Mouse (Mus musculus) embryonic facial prominence, embryonic 10.5 days (tissue): Measurements from ENCODE around the gene Pcare. TPM values are rescaled to one million over a fixed set of nuclear protein-coding genes. Genes with fewer than 3 reads are reported as not detected.

Source experiments
- DNase-seq: peaks from one replicate; pipeline ENCODE4 v3.0.0-alpha.2; 2017; ENCODE audit warnings: low spot score
- H3K27ac ChIP-seq: fragments of 300-500 bp; sonication (generic); replicated peaks from 2 replicates; pipeline ENCODE4 v1.5.1; 2016; ENCODE audit warnings: mild to moderate bottlenecking
- H3K27me3 ChIP-seq: fragments of 300-500 bp; sonication (generic); replicated peaks from 2 replicates; pipeline ENCODE4 v1.6.1; 2016; ENCODE audit warnings: low read depth, mild to moderate bottlenecking; ENCODE audit not compliant: poor library complexity, severe bottlenecking
- H3K36me3 ChIP-seq: fragments of 300-500 bp; sonication (generic); replicated peaks from 2 replicates; pipeline ENCODE4 v1.6.1; 2016; ENCODE audit warnings: mild to moderate bottlenecking, moderate library complexity
- H3K4me1 ChIP-seq: fragments of 300-500 bp; sonication (generic); 2 replicates; pipeline ENCODE4 v1.6.1; 2016
- H3K4me3 ChIP-seq: fragments of 300-500 bp; sonication (generic); 2 replicates; pipeline ENCODE4 v1.5.1; 2016; ENCODE audit warnings: mild to moderate bottlenecking, moderate library complexity
- H3K9me3 ChIP-seq: fragments of 300-500 bp; sonication (generic); 2 replicates; pipeline ENCODE4 v1.6.1; 2016; ENCODE audit warnings: mild to moderate bottlenecking
- WGBS: fragments of 180-500 bp; shearing (Covaris S2); methylation state at CpG from one replicate; pipeline ENCODE4 v1.1.7; 2016; 5-methylcytosine and 5-hydroxymethylcytosine counted together
- polyA plus RNA-seq: library from polyadenylated mRNA; unstranded; fragments of >200 nt; fragmentation: Nextera tagmentation; extraction: Ambion mirVana; gene quantifications from 2 replicates; pipeline ENCODE4 v1.2.1, GENCODE M21; 2016

Pcare gene
- polyA plus RNA-seq, 1 experiment from 2014 or later, result not detected

- H3K36me3 ChIP-seq, result no peaks in the 10 kb centered on the region
- H3K27me3 ChIP-seq, result no peaks in the 10 kb centered on the region
- H3K9me3 ChIP-seq, result no peaks in the 10 kb centered on the region
- no peaks in the 10 kb centered on the region for H3K4me1 ChIP-seq
- no peak overlapping the region for H3K27ac ChIP-seq
- DNase-seq, result no peak
- H3K4me3 ChIP-seq, result no peak overlapping the region
These were observed 32.3 kb downstream of the Pcare start for GRCm38 (mm10) chr17:71720434-71720833.

- no peaks in the 10 kb centered on the region for H3K4me1 ChIP-seq
- no peak for DNase-seq
- no peak overlapping the region for H3K4me3 ChIP-seq
- no peaks in the 10 kb centered on the region for H3K36me3 ChIP-seq
- H3K9me3 ChIP-seq, result no peaks in the 10 kb centered on the region
- no peaks in the 10 kb centered on the region for H3K27me3 ChIP-seq
- 89% methylated on average over 8 of the region's 8 CpGs for WGBS
- H3K27ac ChIP-seq, result no peak overlapping the region
These were observed 34.6 kb downstream of the Pcare start for GRCm38 (mm10) chr17:71717881-71718625.

GRCm38 (mm10) chr17:71715034-71715433 is 37.7 kb downstream of the Pcare start:
- no peak for DNase-seq
- Histone ChIP-seq H3K9me3 (no peaks in the 10 kb centered on the region), H3K27ac (no peak overlapping the region), H3K4me1 (no peaks in the 10 kb centered on the region), H3K4me3 (no peak overlapping the region), H3K27me3 (no peaks in the 10 kb centered on the region), H3K36me3 (no peaks in the 10 kb centered on the region)
- 66% methylated on average over 3 of the region's 3 CpGs for WGBS

DNA sequence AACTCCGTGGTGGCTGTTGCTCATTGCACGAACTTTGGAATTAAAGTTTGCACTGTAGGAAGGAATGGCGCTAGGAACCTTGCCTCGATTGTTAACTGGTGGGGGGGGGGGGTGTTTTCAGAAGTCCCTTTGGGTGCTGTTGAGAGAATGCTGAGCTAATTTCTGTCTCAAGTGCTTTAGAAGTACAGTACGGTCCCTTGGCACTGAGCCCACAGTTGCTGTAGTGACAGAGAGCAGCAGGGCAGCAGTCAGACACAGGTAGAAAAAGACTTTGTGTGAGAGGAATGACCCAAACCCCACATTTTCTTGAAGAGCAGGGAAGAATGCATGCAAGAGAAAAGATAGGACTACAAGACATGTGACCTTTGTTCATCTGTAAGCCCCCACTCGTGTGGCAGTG is 40.4 kb downstream of the Pcare start:
- H3K4me3 ChIP-seq, result no peak overlapping the region
- no peaks in the 10 kb centered on the region for H3K9me3 ChIP-seq
- 88% methylated on average over 6 of the region's 6 CpGs for WGBS

GRCm38 (mm10) chr17:71707715-71708114 is 45.0 kb downstream of the Pcare start:
- H3K27ac ChIP-seq, result no peak overlapping the region
- H3K4me1 ChIP-seq, result no peaks in the 10 kb centered on the region
- H3K27me3 ChIP-seq, result no peaks in the 10 kb centered on the region
- no peak overlapping the region for H3K4me3 ChIP-seq
- 60% methylated on average over 4 of the region's 4 CpGs for WGBS
- H3K36me3 ChIP-seq, result no peaks in the 10 kb centered on the region
- DNase-seq, result no peak
- H3K9me3 ChIP-seq, result no peaks in the 10 kb centered on the region

More for the DNA sequence above, 40.4 kb downstream of the Pcare start:
- Histone ChIP-seq H3K27me3 (no peaks in the 10 kb centered on the region), H3K36me3 (no peaks in the 10 kb centered on the region), H3K4me1 (no peaks in the 10 kb centered on the region), H3K27ac (no peak overlapping the region)
- DNase-seq, result no peak

DNA sequence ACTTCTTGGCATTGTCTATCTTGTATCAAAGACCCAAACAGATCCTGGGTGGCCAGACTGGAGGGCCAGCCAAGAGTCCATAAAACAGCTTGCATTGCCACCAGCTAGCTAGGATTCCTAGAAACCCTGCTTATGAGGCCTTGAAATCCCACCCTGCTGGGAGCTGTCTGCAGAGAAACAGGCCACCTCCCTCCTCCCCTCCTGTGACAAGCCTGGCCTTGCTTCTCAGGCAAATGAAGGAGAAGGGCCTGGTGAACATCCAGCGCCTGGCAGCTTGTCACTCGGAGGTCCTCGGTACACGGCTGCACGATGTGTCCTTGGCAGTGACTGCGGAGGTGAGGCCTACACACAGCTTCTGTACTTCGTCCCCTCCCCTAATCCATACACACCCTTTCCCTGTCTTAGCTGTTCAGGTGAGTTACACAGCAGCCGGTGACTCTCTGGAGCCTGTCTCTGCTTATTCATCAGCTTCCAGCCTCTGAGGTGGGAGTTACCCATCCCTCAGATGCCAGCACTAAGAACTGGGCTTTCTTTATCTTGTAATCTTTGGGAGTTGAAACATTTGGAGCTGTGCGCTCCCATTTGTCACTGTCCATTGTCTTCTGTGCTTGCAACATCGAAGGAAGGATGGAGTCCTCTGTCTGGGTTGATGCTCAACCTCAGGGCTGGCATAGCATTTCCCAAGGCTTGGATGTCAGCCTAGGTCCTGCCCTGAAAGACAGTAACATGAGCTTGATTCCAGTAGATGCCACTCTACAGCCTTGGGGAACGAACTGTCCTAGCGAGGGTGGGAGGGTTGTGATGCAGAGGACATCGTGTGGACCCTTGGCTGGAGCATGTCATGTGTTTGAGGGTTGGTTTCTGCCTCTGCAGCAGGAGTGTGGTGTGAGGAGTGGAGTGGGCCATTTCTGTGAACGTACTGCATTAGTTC is 46.9 kb downstream of the Pcare start:
- no peaks in the 10 kb centered on the region for H3K36me3 ChIP-seq
- no peaks in the 10 kb centered on the region for H3K27me3 ChIP-seq
- H3K4me1 ChIP-seq, result no peaks in the 10 kb centered on the region
- no peak overlapping the region for H3K27ac ChIP-seq
- no peak overlapping the region for H3K4me3 ChIP-seq
- WGBS, result 88% methylated on average over 14 of the region's 14 CpGs
- no peak for DNase-seq
- H3K9me3 ChIP-seq, result no peaks in the 10 kb centered on the region

- 78% methylated on average over 1 of the region's 1 CpGs for WGBS
- Histone ChIP-seq H3K27ac (no peak overlapping the region), H3K4me3 (no peak overlapping the region), H3K27me3 (no peaks in the 10 kb centered on the region), H3K36me3 (no peaks in the 10 kb centered on the region), H3K4me1 (no peaks in the 10 kb centered on the region), H3K9me3 (no peaks in the 10 kb centered on the region)
- DNase-seq, result no peak
These were observed 47.6 kb downstream of the Pcare start for GRCm38 (mm10) chr17:71705113-71705512.

DNA sequence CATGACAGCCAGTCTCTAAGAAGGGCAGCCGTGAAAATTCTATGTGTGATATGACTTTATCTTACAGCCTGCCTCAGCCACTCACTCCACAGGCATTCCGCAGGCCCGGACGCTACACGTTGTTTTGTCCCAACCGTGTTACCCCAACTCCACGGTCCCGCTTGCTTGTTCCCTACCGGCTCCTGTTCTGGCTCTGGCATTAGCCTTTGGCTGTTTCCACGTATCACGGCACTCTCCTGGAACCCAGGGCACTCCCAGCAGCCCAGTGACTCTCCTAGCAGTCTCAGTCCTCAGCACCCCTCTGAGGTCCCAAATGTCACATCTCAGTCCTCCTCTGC is 54.1 kb downstream of the Pcare start:
- no peak for DNase-seq
- no peaks in the 10 kb centered on the region for H3K9me3 ChIP-seq
- no peaks in the 10 kb centered on the region for H3K36me3 ChIP-seq
- peaks cover 16% of the 10 kb centered on the region for H3K4me1 ChIP-seq
- no peak overlapping the region for H3K4me3 ChIP-seq
- no peak overlapping the region for H3K27ac ChIP-seq
- WGBS, result 90% methylated on average over 11 of the region's 11 CpGs
- H3K27me3 ChIP-seq, result no peaks in the 10 kb centered on the region

GRCm38 (mm10) chr17:71697896-71698618 is 54.6 kb downstream of the Pcare start:
- WGBS, result 82% methylated on average over 11 of the region's 11 CpGs

DNA sequence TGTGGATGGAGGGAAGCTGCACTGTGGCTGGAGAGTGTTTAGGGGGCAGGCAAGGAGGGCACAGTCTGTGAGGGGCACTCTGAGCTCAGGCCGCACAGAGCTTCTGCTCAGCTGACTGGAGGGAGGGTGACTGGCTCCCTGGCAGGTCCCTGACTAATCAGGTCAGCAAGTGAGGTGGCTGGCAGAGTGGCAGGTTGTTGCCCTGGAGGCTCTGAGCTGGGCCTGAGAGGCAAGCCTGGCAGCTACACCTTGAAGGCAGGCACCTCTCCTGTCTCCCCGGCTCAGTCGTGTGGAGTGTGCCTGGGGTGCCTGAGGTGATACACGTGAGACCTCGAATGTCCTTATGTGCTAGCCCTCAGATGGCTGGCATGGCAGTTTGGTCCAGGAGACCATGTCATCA is 56.3 kb downstream of the Pcare start:
- Histone ChIP-seq H3K27ac (peak overlapping the region; percentile 40; the same call in 1 of the 2 replicates), H3K4me1 (peaks cover 26% of the 10 kb centered on the region), H3K9me3 (no peaks in the 10 kb centered on the region), H3K4me3 (no peak overlapping the region), H3K27me3 (no peaks in the 10 kb centered on the region), H3K36me3 (no peaks in the 10 kb centered on the region)
- DNase-seq, result no peak
- 82% methylated on average over 5 of the region's 5 CpGs for whole genome bisulfite sequencing

More at GRCm38 (mm10) chr17:71697896-71698618, 54.6 kb downstream of the Pcare start:
- H3K9me3 ChIP-seq, result no peaks in the 10 kb centered on the region
- no peaks in the 10 kb centered on the region for H3K36me3 ChIP-seq
- DNase-seq, result no peak
- H3K4me3 ChIP-seq, result no peak overlapping the region
- H3K27ac ChIP-seq, result no peak overlapping the region
- H3K27me3 ChIP-seq, result no peaks in the 10 kb centered on the region
- H3K4me1 ChIP-seq, result peaks cover 21% of the 10 kb centered on the region

DNA sequence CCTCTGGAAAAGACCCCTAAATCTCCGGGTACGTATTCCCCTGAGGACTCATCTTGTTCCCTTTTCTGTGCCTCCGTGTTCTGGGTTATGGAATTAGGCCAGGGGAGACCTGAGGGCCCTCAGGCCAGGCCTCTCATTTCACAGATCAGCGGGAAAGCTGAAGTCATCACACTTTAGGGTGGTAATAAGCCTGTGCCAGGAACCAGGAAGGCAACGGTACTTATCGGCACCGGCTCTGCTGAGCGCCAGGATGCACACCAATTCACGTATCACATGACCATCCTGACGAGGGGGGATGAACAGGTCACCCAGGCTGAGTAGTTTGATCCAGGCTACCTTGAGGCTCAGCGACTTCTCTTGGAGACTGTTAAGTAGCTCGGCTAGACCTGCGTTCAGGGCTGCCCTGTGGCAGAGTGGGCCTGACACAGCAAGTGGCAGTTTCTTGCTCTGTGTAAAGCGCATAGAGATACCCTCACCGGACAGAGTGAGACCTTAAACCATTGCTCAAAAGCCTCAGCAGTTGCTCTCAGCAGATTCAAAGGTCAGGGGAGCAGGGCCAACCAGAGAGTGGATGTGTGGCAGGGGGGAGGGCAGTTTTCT is 56.9 kb downstream of the Pcare start:
- WGBS, result 81% methylated on average over 15 of the region's 15 CpGs
- H3K9me3 ChIP-seq, result no peaks in the 10 kb centered on the region
- H3K4me1 ChIP-seq, result peaks cover 29% of the 10 kb centered on the region
- H3K27me3 ChIP-seq, result no peaks in the 10 kb centered on the region
- H3K36me3 ChIP-seq, result no peaks in the 10 kb centered on the region
- no peak for DNase-seq
- peak overlapping the region; percentile 40; the same call in 1 of the 2 replicates for H3K27ac ChIP-seq
- H3K4me3 ChIP-seq, result no peak overlapping the region

GRCm38 (mm10) chr17:71695151-71695550 is 57.5 kb downstream of the Pcare start:
- 93% methylated on average over 8 of the region's 8 CpGs for WGBS

More at GRCm38 (mm10) chr17:71695151-71695550, 57.5 kb downstream of the Pcare start:
- H3K4me3 ChIP-seq, result no peak overlapping the region
- peaks cover 29% of the 10 kb centered on the region for H3K4me1 ChIP-seq
- no peak for DNase-seq
- no peaks in the 10 kb centered on the region for H3K9me3 ChIP-seq
- no peaks in the 10 kb centered on the region for H3K36me3 ChIP-seq
- no peaks in the 10 kb centered on the region for H3K27me3 ChIP-seq
- no peak overlapping the region for H3K27ac ChIP-seq
